Mouse (Mus musculus): ENCODE results near the gene Noxo1. TPM values are rescaled to one million over a fixed set of nuclear protein-coding genes. Genes with fewer than 3 reads are reported as not detected.
"Not testable (repeated sequence)": the region's sequence is repeated elsewhere in the genome, so short reads cannot be mapped to it uniquely, and the experiment has no call there.

Noxo1 gene
- total RNA-seq (2017) = 1.2 and 2.8 TPM in 2 replicates

DNA sequence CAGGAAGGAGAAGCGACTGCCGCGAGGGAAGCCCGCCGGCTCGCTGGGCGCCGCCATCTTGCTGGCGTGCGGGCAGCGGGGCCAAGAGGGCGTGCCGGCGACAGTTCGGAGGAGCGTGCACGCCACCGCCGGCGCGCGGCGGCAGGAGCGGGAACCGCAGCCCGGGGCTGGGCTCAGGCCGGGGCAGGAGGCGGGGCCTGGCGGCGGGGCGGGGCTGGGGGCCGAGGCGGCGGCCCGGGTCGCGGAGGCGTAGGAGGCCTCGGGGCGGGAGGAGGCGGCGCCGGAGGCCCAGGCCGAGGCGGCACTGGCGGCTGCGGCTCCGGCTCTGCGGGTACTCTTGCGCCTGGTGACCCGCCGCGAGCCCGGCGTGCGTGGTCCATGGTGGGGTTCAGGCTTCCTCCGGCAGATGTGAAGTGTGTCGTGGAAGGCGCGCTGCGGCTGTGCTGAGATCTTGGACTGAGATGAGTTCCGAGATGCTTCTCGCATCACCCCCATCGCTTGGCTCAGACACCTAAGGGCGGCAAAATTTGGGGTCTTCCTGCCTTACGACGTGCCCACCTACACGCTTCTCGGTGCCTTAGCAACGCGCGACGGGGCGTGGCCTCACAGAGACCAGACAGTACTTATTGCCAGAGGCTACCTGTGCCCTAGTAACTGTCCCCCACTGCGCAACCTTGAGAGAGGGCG lies at the start of gene Noxo1, which contains the start of gene Gfer:
Gene Noxo1 (plus strand): TSS at position 224 of the 687 bp plus-strand sequence.
Gene Gfer (minus strand): TSS at position 146 of the 687 bp plus-strand sequence.
- ATAC-seq (replicated peaks in 1 of 2; ENCODE audit: insufficient read depth in 1 of 2, low FRiP score in 2 of 2, low TSS enrichment in 1 of 2, low read depth in 1 of 2, poor library complexity in 2 of 2, severe bottlenecking in 2 of 2) = peak; percentile 42 to 67

DNA sequence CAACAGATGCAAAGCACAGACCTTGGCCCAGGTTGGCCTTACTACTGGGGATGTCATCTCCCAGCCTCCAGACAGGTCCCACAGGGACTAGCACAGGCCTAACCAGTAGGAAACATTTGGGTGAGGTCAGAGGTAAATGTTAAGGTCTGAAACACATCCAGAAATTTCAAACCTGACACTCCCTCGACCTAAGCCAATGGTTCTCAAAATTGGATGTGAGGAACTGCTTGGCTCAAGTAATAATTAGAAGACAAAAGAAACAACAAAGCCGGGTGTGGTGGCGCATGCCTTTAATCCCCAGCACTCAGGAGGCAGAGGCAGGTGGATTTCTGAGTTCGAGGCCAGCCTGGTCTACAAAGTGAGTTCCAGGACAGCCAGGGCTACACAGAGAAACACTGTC lies 49.7 kb upstream of the Noxo1 start:
- ATAC-seq (replicated peaks in 1 of 2; ENCODE audit: insufficient read depth in 1 of 2, low FRiP score in 2 of 2, low TSS enrichment in 1 of 2, low read depth in 1 of 2, poor library complexity in 2 of 2, severe bottlenecking in 2 of 2) = no peak

DNA sequence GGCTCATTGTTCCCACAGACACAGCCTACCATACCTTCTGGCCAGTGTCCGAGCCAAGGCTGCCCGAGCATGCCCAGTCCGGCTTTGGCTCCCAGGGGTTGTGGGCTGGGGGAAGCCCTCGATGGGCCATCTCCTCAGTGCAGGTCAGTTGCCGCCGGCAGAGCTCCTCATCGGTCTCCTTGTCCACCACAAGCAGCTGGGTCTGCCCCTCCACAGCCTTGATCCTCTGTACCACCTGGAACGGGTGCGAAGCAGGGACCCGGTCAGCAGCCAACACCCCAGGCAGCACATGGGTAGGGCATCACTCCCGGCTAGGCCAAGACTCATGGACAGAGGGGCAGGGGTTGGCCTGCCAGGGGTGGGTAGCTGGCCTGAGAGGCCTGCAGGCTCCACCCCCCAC lies 48.5 kb upstream of the Noxo1 start:
- no peak for ATAC-seq (replicated peaks in 1 of 2; ENCODE audit: insufficient read depth in 1 of 2, low FRiP score in 2 of 2, low TSS enrichment in 1 of 2, low read depth in 1 of 2, poor library complexity in 2 of 2, severe bottlenecking in 2 of 2)

DNA sequence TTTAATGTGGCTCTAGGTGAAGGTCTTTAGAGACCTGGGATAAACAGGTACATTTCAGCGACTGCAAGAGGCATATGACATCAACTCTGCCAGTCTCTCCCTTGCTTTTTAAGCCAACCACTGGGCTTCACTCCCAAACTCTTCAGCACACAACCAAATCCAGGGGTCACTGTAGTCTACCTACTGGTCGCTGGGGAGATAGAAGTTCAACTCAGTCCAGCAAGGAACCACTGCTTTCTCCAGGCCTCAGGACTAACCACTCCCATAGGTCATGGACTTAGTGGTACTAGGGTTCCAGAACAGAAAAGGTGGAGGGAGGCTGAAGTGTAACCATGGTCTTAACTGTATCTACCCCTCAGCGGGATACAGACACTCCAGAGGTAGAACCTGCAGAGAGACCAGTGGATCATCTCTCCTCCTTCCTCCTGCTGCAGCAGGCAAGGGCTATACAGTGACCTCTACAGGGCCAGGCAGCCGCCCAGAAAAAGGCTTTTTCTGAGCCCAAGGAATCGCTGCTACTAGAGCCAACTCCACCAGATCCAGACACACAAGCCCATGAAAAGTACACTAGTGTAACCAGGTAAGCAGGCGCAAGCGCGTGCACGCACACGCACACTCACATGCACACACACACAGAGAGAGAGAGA lies 47.2 kb upstream of the Noxo1 start:
- no peak for ATAC-seq (replicated peaks in 1 of 2; ENCODE audit: insufficient read depth in 1 of 2, low FRiP score in 2 of 2, low TSS enrichment in 1 of 2, low read depth in 1 of 2, poor library complexity in 2 of 2, severe bottlenecking in 2 of 2)

DNA sequence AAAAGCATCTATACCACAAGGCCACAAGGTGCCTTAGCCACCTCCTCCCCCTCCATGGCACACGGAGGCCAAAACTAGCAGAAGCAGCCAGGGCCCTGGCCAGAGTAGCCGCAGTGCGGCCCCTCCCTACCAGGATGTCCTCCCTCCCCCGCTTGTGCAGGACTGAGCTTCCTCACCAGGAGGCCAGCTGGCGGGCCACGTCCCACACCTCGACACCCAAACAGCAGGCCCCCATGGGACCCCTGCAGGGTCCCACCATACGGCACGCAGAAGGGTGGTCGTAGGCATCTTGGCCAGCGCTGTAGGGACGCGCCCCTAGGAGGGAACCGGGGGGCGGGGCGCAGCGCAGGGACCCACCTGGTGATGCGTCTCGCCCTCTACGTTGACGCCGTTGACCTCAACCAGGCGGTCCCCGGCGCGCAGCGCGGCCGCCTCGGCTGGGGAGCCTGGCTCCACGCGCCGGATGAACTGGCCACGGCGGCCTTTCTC lies 46.4 kb upstream of the Noxo1 start:
- ATAC-seq (replicated peaks in 1 of 2; ENCODE audit: insufficient read depth in 1 of 2, low FRiP score in 2 of 2, low TSS enrichment in 1 of 2, low read depth in 1 of 2, poor library complexity in 2 of 2, severe bottlenecking in 2 of 2) = 0 out of 4 replicates have a peak, but pooled peaks of 1 of the 2 experiments have one; percentile 23

DNA sequence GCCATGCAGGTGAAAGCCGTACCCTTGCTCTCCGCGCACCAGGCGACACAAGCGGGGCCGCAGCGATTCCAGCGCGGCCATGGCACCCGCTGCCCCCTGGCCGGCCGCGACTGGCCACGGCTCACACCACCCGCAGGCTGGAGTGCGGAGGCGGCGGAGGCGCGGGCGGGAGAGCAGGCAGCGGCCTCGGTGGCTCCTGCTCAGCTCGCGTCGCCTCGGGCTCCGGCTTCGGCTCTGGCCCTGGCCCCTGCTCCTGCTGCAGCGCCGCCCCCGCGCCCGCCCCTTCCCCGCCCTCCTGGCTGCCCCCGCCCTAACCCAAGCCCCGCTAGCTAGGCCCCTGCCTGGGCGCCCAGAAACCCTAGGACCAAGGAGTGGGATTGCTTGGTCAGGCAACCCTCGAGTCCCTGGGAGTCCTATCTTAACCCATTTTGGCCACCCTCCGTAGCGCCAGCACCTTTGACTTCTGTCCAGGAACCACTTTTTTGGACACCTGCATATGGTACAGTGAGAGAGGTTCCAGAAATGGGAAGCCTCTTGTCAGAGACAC lies 45.9 kb upstream of the Noxo1 start, which contains the start of gene Slc9a3r2:
Gene Slc9a3r2 (minus strand): TSS at position 258 of the 547 bp plus-strand sequence.
- no peak for ATAC-seq (replicated peaks in 1 of 2; ENCODE audit: insufficient read depth in 1 of 2, low FRiP score in 2 of 2, low TSS enrichment in 1 of 2, low read depth in 1 of 2, poor library complexity in 2 of 2, severe bottlenecking in 2 of 2)

DNA sequence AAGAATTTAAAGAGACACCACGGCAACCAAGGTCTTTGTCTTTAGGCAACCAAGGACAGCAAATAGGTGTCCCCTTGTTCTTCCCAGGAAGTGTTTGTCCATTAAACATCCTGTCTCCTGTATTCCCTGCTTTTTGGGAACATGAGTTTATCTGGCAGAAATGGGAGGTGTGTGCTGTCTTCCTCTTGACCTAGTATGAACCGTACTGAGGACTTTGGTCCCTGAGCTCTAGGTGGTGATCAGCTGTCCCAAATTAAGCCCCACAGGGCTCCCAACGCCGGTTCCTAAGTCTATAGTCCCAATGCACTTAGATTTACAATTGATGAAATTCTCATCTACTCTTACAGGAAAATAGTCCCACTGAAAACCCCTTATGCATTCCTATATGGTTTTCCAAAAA lies 45.3 kb upstream of the Noxo1 start:
- ATAC-seq (replicated peaks in 1 of 2; ENCODE audit: insufficient read depth in 1 of 2, low FRiP score in 2 of 2, low TSS enrichment in 1 of 2, low read depth in 1 of 2, poor library complexity in 2 of 2, severe bottlenecking in 2 of 2) = no peak

DNA sequence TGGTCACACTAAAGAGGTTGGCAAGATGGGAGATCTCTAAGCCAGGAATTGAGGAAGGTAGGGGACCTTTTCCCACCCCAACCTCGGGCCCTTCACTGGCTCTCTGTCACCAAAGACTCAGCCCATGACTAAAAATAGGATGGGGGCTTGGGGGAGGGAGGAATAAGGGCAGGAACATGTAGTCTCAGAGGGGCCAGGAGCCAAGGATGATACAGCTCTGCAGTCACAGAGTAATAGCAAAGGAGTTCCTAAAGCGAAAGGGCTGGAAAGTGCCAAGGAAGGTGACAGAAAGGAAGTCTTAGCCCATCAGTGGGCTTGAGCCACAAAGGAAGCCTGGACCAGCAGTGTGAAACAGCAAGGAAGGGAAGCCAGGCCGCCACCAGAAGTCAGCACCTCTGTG lies 44.2 kb upstream of the Noxo1 start:
- no peak for ATAC-seq (replicated peaks in 1 of 2; ENCODE audit: insufficient read depth in 1 of 2, low FRiP score in 2 of 2, low TSS enrichment in 1 of 2, low read depth in 1 of 2, poor library complexity in 2 of 2, severe bottlenecking in 2 of 2)

DNA sequence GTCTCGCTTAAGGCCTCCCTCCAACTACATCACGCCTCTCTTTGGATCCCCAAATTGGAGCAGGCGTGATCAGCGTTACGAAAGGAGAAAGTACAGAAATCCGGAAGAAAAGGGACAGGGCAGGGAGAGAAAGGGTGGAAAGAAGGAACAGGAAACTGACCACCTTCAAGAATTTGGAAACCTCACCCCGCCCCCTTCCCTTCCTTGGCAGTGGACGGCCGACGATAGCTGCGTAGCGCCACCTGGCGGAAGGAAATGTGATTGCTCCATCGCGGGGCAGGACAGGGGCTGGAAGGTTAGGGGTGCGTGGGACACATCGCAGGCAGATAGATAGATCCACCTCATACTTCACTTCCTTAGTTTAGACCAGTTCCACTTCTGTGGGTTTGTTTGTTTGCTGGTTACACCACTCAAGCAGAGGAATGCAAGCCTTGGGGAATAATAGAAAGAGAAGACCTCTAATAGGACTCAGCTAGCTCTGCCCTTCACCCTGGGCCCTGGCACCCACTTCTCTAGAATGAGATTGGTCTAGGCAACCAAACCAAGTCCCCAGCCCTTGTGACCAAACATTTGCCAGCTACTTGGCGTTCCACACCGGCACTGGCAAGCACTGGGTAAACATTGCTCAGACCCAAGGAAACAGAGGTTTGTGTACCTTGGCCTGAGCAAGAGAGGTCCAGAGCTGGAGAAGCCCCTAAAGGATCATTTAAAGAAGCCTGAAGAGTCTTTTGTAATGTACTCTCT lies 41.9 kb upstream of the Noxo1 start:
- peak; percentile 78 to 81 for ATAC-seq (replicated peaks in 1 of 2; ENCODE audit: insufficient read depth in 1 of 2, low FRiP score in 2 of 2, low TSS enrichment in 1 of 2, low read depth in 1 of 2, poor library complexity in 2 of 2, severe bottlenecking in 2 of 2)

DNA sequence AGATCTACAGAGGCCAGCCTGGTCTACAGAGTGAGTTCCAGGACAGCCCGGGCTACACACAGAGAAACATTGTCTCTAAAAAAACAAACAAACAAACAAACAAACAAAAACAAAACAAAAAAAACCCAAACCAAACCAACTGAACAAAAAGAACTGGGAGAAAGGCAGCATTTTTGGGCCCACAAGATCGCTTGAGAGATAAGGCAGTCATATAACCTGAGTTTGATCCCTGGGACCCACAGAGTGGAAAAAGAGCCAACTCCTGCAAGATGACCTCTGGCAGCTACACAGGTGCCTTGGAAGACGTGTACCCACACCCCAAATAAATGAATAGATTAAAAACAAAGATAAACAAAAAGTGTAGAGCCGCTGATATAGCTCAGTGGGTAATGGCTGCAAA lies 41.1 kb upstream of the Noxo1 start:
- no peak for ATAC-seq (replicated peaks in 1 of 2; ENCODE audit: insufficient read depth in 1 of 2, low FRiP score in 2 of 2, low TSS enrichment in 1 of 2, low read depth in 1 of 2, poor library complexity in 2 of 2, severe bottlenecking in 2 of 2)

DNA sequence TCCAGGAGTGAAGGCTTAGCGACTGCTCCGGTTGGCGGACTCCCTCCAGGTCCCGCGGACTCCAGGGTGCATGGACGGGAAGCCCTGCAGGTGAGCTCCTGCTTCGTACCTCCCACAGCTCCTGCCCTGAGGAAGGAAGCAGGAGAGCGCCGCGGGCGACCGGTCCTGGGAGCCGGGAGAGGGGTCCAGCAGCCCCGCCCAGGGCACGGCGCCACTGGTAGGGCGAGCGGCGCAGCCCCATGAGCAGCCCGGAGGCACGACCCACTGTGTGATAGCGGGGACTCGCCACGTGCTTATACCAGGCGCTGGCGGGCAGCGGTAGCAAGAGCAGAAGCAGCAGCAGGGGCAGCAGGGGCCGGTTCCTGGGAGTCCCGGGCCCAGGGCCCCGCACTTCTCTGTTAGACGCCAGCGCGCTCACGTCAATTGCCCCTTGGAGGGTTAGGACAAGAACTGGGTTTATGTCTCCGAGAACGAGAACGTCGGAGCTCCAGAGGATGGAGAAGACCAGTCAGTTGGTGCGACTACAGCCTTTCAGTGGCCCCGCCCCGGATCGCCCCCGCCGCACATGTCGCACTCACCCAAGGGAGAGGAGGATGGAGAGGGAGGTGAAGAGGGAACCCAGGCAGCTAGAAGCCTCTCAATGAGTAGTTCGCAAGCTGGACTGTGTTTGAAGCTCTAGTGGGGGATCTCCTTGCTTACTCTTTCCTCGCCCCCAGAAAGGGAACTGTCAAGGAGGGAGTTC lies 37.8 kb upstream of the Noxo1 start, which contains the start of gene Npw:
Gene Npw (minus strand): TSS at position 441 of the 742 bp plus-strand sequence.
- ATAC-seq (replicated peaks in 1 of 2; ENCODE audit: insufficient read depth in 1 of 2, low FRiP score in 2 of 2, low TSS enrichment in 1 of 2, low read depth in 1 of 2, poor library complexity in 2 of 2, severe bottlenecking in 2 of 2) = peak; percentile 46 to 59; a peak in 2 of 4 replicates

DNA sequence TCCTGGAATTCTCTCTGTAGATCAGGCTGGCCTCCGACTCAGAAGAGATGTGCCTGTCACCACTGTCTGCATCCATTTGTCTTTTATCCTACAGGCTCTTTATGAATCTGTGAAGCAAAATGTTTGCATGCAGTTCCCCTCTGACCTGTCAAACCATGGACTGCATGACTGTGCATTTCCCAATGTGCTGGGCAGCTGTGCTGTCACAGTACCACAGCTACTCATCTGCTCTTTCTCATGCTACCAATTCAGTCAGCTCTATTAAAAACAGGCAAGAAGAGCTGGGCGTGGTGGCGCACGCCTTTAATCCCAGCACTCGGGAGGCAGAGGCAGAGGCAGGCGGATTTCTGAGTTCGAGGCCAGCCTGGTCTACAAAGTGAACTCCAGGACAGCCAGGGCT lies 29.0 kb upstream of the Noxo1 start:
- ATAC-seq (replicated peaks in 1 of 2; ENCODE audit: insufficient read depth in 1 of 2, low FRiP score in 2 of 2, low TSS enrichment in 1 of 2, low read depth in 1 of 2, poor library complexity in 2 of 2, severe bottlenecking in 2 of 2) = not testable (repeated sequence)

DNA sequence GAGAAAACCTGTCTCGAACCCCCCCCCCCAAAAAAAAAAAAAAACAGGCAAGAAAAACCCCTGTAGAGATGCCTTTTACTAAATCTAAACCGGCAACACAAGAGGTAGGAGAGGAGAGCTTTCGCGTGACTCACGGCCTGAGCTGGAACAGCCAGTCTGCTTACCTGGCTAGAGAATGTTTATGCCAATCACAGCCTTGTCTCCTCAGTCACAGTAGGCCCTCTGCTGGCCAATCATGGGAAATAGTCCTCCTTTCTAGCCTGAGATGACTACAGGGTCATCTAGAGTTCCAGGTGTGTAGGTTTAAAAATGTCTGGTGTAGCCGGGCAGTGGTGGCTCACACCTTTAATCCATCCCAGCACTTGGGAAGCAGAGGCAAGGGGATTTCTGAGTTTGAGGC lies 28.6 kb upstream of the Noxo1 start:
- ATAC-seq (replicated peaks in 1 of 2; ENCODE audit: insufficient read depth in 1 of 2, low FRiP score in 2 of 2, low TSS enrichment in 1 of 2, low read depth in 1 of 2, poor library complexity in 2 of 2, severe bottlenecking in 2 of 2) = peak; percentile 38 to 61; a peak in 3 of 4 replicates

DNA sequence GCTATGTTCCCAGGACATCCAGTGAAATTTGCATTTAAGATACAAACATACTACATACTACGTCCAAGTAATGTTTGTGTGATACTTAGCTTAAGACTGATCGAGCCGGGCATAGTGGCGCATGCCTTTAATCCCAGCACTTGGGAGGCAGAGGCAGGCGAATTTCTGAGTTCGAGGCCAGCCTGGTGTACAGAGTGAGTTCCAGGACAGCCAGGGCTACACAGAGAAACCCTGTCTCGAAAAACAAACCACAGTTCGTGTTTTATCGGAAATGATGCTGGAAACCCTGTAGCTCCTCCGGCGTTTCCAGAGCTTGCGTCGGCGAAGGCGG lies 26.9 kb upstream of the Noxo1 start:
- not testable (repeated sequence) for ATAC-seq (replicated peaks in 1 of 2; ENCODE audit: insufficient read depth in 1 of 2, low FRiP score in 2 of 2, low TSS enrichment in 1 of 2, low read depth in 1 of 2, poor library complexity in 2 of 2, severe bottlenecking in 2 of 2)

DNA sequence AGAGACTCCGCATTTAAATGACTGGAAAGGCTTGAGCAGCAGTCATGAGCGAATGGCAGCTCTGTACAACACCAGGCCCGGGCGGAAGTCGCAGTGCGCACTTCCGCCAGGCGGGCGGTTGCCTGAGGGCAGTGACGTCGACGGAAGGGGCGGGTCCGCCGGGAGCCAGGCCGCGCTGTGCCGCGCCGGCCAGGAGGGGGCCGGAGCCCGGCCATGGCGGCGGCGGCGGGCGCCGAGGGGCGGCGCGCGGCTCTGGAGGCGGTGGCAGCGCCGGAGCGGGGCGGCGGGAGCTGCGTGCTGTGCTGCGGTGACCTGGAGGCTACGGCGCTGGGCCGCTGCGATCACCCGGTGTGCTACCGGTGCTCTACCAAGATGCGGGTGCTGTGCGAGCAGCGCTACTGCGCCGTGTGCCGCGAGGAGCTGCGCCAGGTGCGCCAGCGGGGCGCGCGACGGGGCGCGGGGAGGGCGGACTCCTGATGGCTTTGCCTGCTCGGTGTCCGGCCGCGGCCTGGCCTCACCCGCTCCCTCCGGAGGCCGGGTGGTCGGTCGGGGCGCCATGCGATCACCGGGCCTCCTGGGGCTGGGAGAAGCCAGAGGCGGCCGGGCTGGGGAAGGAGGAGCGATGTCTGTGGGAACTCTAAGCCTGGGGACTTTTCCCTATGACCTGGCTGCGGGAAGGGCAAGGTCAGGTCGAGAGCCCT lies 26.3 kb upstream of the Noxo1 start, which contains the start of gene Zfp598:
Gene Zfp598 (plus strand): TSS at position 143 of the 701 bp plus-strand sequence.
- peak; percentile 94 to 96 for ATAC-seq (replicated peaks in 1 of 2; ENCODE audit: insufficient read depth in 1 of 2, low FRiP score in 2 of 2, low TSS enrichment in 1 of 2, low read depth in 1 of 2, poor library complexity in 2 of 2, severe bottlenecking in 2 of 2)

DNA sequence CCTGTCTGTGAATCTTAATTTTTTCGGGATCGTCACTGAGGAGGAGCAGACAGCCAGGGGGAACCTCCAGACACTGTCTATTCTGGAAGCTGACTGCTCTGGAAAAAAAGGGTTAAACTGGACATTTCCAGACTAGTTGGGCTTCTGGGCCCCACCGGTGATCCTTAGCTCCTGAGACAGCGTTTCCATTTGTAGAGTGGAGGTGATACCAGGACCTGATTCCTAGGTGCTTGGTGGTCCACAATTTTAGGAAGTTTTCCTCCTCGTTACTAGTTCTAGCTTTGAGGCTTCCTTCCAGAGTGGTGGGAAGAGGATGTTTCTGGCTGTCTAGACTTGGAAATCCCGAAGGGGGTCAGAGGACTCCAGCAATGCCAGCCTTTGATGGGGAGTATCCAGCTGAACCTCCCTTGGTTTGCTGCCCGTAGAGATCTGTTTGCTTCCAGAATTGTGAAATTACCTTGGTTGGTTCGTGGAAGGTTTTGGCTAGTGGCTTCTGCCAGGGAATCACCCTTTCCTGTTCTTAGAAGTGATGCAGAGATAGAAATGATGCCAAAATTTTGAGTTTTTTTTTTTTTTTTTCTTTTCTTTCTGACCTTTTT lies 25.7 kb upstream of the Noxo1 start:
- ATAC-seq (replicated peaks in 1 of 2; ENCODE audit: insufficient read depth in 1 of 2, low FRiP score in 2 of 2, low TSS enrichment in 1 of 2, low read depth in 1 of 2, poor library complexity in 2 of 2, severe bottlenecking in 2 of 2) = no peak

Data from hematopoietic stem cell, adult 5-6 weeks (primary cell).